Mouse (Mus musculus) adipose tissue, adult 10 weeks (tissue): ENCODE results near the gene Sgsh. TPM values are rescaled to one million over a fixed set of nuclear protein-coding genes. Genes with fewer than 3 reads are reported as not detected.

ENCODE experiments used
- polyA plus RNA-seq: library from polyadenylated mRNA; stranded (reverse); fragments of 350-450 nt; fragmentation: Illumina TruSeq; extraction: RNeasy Lipid Tissue Mini Kit (QIAGEN cat#74804); gene quantifications from one replicate; pipeline ENCODE4 v1.2.3, GENCODE M21; 2014; ENCODE audit warnings: low read depth, low replicate concordance

Sgsh gene
- polyA plus RNA-seq, result 12.3 TPM

GRCm38 (mm10) chr11:119355443-119356385, at the start of gene Sgsh, which contains the start of gene Slc26a11:
Sgsh (minus strand) TSS chr11:119355536.
Slc26a11 (plus strand) TSS chr11:119355557.

GRCm38 (mm10) chr11:119392800-119393482, 37.6 kb upstream of the Sgsh start, which contains the start of gene Rnf213:
Rnf213 (plus strand) TSS chr11:119393100.

DNA sequence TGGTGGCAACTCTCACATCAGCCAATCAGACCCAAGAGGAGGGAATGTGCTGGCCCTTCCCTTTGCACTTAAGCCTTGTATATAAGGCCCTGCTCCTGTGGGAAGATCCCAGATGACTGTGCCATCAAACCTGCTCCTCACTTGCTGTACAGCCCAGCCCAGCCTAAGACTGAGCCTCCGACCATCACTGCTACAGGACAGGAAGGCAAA, 47.8 kb downstream of the Sgsh start, which contains the start of gene Card14:
Gene Card14, plus strand, starts transcription at position 111 of the 210 bp plus-strand sequence.

GRCm38 (mm10) chr11:119299391-119300245, 55.7 kb downstream of the Sgsh start, which contains the start of gene Eif4a3:
Eif4a3 (minus strand) TSS chr11:119300089.

Other genes starting within 250 kb of the Sgsh start
- 11.0 TPM for gene Tbc1d16, start 127.0 kb downstream of the Sgsh start, polyA plus RNA-seq
- 7.2 TPM for gene Ccdc40, start 127.0 kb downstream of the Sgsh start, polyA plus RNA-seq
- gene Gaa, start 87.6 kb downstream of the Sgsh start, polyA plus RNA-seq, result 98.1 TPM
- gene Eif4a3, start 55.4 kb downstream of the Sgsh start, polyA plus RNA-seq, result 79.4 TPM
- gene Card14, start 47.8 kb downstream of the Sgsh start, polyA plus RNA-seq, result 2.5 TPM
- 9.0 TPM for gene Slc26a11, start within 50 bp of the Sgsh start, polyA plus RNA-seq
- gene Rnf213, start 37.6 kb upstream of the Sgsh start, polyA plus RNA-seq, result 36.8 TPM
- 15.1 TPM for gene Endov, start 135.8 kb upstream of the Sgsh start, polyA plus RNA-seq
- 10.2 TPM for gene Nptx1, start 192.2 kb upstream of the Sgsh start, polyA plus RNA-seq
- gene Rptor, start 247.4 kb upstream of the Sgsh start, polyA plus RNA-seq, result 19.6 TPM